Mouse (Mus musculus): ENCODE data around the gene Tmem123. TPM values are rescaled to one million over a fixed set of nuclear protein-coding genes. Genes with fewer than 3 reads are reported as not detected.

Gene Tmem123
- polyA plus RNA-seq (2014; fragmentation: Nextera tagmentation; extraction: Ambion mirVana), result 120 and 122 TPM in 2 replicates

DNA sequence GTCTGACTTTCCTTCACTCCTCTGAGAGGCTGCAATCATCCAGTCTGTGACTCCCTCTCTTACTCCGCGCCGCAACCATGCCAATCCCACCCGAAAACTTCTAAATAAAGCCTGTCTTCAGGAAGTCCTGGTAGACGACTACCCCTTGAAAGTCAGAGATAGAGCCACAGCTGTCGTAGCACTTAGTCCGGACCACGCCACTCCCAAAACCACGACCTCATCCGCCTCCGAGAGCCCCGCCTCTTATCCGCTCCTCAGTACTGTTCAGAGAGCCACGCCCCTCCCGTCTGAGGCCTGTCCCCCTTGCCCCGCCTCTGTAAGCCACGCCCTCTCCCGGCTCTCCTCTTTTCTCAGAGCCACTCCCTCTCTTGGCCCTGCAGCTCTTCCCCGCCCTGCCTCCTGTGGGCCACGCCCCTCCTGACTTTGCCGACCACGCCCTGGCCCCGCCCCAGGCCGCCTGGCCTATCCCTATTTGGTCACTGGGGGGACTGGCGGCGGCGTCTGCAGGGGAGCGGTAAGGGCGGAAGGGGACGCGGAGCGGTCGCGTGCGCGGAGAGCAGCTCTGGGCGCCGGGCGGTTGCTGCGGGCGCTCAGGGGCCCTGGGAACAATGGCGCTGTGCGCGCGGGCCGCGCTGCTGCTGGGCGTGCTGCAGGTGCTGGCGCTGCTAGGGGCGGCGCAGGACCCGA, at the start of gene Tmem123:
TSS of gene Tmem123 (plus strand) at position 428 of the 687 bp plus-strand sequence.
- peaks cover 7% of the 10 kb centered on the region; the same call in 1 of the 2 replicates for H3K4me1 ChIP-seq (replicated peaks; ENCODE audit: control insufficient read depth, insufficient read depth, low read length)
- peak within 1 kb of the TSS; percentile 75 for H3K4me3 ChIP-seq (ENCODE audit: low read depth, low read length)
- peak within 1 kb of the TSS; percentile 76 for H3K4me2 ChIP-seq (ENCODE audit: low read depth, low read length, severe bottlenecking)
- peaks cover 8% of the 10 kb centered on the region; the same call in 1 of the 2 replicates for H3K27me3 ChIP-seq (ENCODE audit: control insufficient read depth, insufficient read depth, low read length)
- peak within 1 kb of the TSS; percentile 41; the same call in 1 of the 2 replicates for H3K27ac ChIP-seq (ENCODE audit: low read depth, low read length)
- no peaks in the 10 kb centered on the region for H3K9me3 ChIP-seq (ENCODE audit: control insufficient read depth, low read length)
- WGBS, result 0% methylated on average over 49 of the region's 52 CpGs
- H3K9ac ChIP-seq (ENCODE audit: low read length), result peak within 1 kb of the TSS; percentile 86
- ATAC-seq (replicated peaks; ENCODE audit: low FRiP score), result peak; percentile 98
- peak; percentile 99 for DNase-seq (ENCODE audit: low spot score)
- H3K36me3 ChIP-seq (ENCODE audit: control insufficient read depth, insufficient read depth, low read length), result no peaks in the 10 kb centered on the region

- WGBS, result 44% methylated on average over 4 of the region's 4 CpGs
- ATAC-seq (replicated peaks; ENCODE audit: low FRiP score) (peak; percentile 71), DNase-seq (ENCODE audit: low spot score) (no peak)
- H3K9me3 ChIP-seq (ENCODE audit: control insufficient read depth, low read length), result no peaks in the 10 kb centered on the region
- H3K4me3 ChIP-seq (ENCODE audit: low read depth, low read length), result no peak overlapping the region
- H3K27ac ChIP-seq (ENCODE audit: low read depth, low read length), result no peak overlapping the region
- no peaks in the 10 kb centered on the region for H3K27me3 ChIP-seq (ENCODE audit: control insufficient read depth, insufficient read depth, low read length)
- no peak overlapping the region for H3K4me2 ChIP-seq (ENCODE audit: low read depth, low read length, severe bottlenecking)
- no peaks in the 10 kb centered on the region for H3K36me3 ChIP-seq (ENCODE audit: control insufficient read depth, insufficient read depth, low read length)
- no peaks in the 10 kb centered on the region for H3K4me1 ChIP-seq (replicated peaks; ENCODE audit: control insufficient read depth, insufficient read depth, low read length)
- H3K9ac ChIP-seq (ENCODE audit: low read length), result no peak overlapping the region
Observed at GRCm38 (mm10) chr9:7714062-7714907, 49.6 kb upstream of the Tmem123 start.

DNA sequence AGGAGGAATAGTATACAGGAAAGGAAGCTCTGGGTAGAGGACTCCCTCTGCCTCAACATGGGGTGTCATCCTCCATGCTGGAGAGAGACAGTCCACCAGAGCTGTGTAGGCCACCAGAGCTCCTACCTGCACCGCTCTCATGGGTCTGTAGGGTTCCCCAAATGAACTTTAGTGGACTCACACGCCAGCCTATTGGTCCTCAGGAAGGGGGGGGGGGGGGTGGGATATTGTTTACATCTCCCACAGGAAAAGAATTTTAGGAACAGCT, 49.0 kb upstream of the Tmem123 start:
- Histone ChIP-seq H3K9me3 (ENCODE audit: control insufficient read depth, low read length) (no peaks in the 10 kb centered on the region), H3K36me3 (ENCODE audit: control insufficient read depth, insufficient read depth, low read length) (no peaks in the 10 kb centered on the region), H3K4me1 (replicated peaks; ENCODE audit: control insufficient read depth, insufficient read depth, low read length) (no peaks in the 10 kb centered on the region), H3K4me3 (ENCODE audit: low read depth, low read length) (no peak overlapping the region), H3K9ac (ENCODE audit: low read length) (no peak overlapping the region), H3K27ac (ENCODE audit: low read depth, low read length) (no peak overlapping the region), H3K4me2 (ENCODE audit: low read depth, low read length, severe bottlenecking) (no peak overlapping the region), H3K27me3 (ENCODE audit: control insufficient read depth, insufficient read depth, low read length) (no peaks in the 10 kb centered on the region)
- no peak for DNase-seq (ENCODE audit: low spot score)
- WGBS, result 89% methylated on average over 2 of the region's 2 CpGs
- ATAC-seq (replicated peaks; ENCODE audit: low FRiP score), result 0 out of 2 replicates have a peak, but pooled peaks have one; percentile 26

DNA sequence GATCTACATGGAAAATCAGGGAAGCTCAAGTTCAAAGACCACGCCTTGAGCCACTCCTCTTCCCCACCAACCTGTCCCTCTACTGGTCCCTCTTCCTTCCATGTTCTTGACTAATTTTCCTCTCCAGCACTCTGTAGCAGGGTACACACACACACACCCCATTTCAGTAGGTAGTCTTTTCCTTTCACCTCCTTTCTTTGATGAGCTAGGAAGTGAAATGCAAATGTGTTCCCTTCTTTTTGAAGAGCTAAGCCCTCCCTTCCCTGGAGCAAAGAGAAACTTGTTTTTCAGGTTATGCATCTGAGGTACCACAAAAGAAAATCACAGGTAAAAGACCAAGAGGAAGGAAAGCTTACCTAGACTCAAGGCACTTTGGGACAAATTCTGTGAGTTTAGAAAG, 42.3 kb upstream of the Tmem123 start:
- Histone ChIP-seq H3K27me3 (ENCODE audit: control insufficient read depth, insufficient read depth, low read length) (no peaks in the 10 kb centered on the region), H3K27ac (ENCODE audit: low read depth, low read length) (no peak overlapping the region), H3K4me2 (ENCODE audit: low read depth, low read length, severe bottlenecking) (no peak overlapping the region), H3K4me3 (ENCODE audit: low read depth, low read length) (no peak overlapping the region), H3K9me3 (ENCODE audit: control insufficient read depth, low read length) (no peaks in the 10 kb centered on the region), H3K36me3 (ENCODE audit: control insufficient read depth, insufficient read depth, low read length) (no peaks in the 10 kb centered on the region), H3K9ac (ENCODE audit: low read length) (no peak overlapping the region), H3K4me1 (replicated peaks; ENCODE audit: control insufficient read depth, insufficient read depth, low read length) (no peaks in the 10 kb centered on the region)
- 85% methylated on average over 1 of the region's 1 CpGs for WGBS
- ATAC-seq (replicated peaks; ENCODE audit: low FRiP score), result no peak
- DNase-seq (ENCODE audit: low spot score), result no peak

GRCm38 (mm10) chr9:7728997-7729396, 34.8 kb upstream of the Tmem123 start:
- no peak for DNase-seq (ENCODE audit: low spot score)
- Histone ChIP-seq H3K4me1 (replicated peaks; ENCODE audit: control insufficient read depth, insufficient read depth, low read length) (no peaks in the 10 kb centered on the region), H3K27me3 (ENCODE audit: control insufficient read depth, insufficient read depth, low read length) (no peaks in the 10 kb centered on the region), H3K4me2 (ENCODE audit: low read depth, low read length, severe bottlenecking) (no peak overlapping the region), H3K36me3 (ENCODE audit: control insufficient read depth, insufficient read depth, low read length) (no peaks in the 10 kb centered on the region), H3K27ac (ENCODE audit: low read depth, low read length) (no peak overlapping the region), H3K4me3 (ENCODE audit: low read depth, low read length) (no peak overlapping the region), H3K9ac (ENCODE audit: low read length) (no peak overlapping the region), H3K9me3 (ENCODE audit: control insufficient read depth, low read length) (no peaks in the 10 kb centered on the region)
- no peak for ATAC-seq (replicated peaks; ENCODE audit: low FRiP score)
- WGBS, result 86% methylated on average over 4 of the region's 4 CpGs

GRCm38 (mm10) chr9:7742696-7743095, 21.1 kb upstream of the Tmem123 start:
- ATAC-seq (replicated peaks; ENCODE audit: low FRiP score) (no peak), DNase-seq (ENCODE audit: low spot score) (no peak)
- Histone ChIP-seq H3K4me1 (replicated peaks; ENCODE audit: control insufficient read depth, insufficient read depth, low read length) (no peaks in the 10 kb centered on the region), H3K9ac (ENCODE audit: low read length) (no peak overlapping the region), H3K4me2 (ENCODE audit: low read depth, low read length, severe bottlenecking) (no peak overlapping the region), H3K36me3 (ENCODE audit: control insufficient read depth, insufficient read depth, low read length) (no peaks in the 10 kb centered on the region), H3K27me3 (ENCODE audit: control insufficient read depth, insufficient read depth, low read length) (no peaks in the 10 kb centered on the region), H3K4me3 (ENCODE audit: low read depth, low read length) (no peak overlapping the region), H3K27ac (ENCODE audit: low read depth, low read length) (no peak overlapping the region), H3K9me3 (ENCODE audit: control insufficient read depth, low read length) (no peaks in the 10 kb centered on the region)
- 89% methylated on average over 1 of the region's 1 CpGs for WGBS

DNA sequence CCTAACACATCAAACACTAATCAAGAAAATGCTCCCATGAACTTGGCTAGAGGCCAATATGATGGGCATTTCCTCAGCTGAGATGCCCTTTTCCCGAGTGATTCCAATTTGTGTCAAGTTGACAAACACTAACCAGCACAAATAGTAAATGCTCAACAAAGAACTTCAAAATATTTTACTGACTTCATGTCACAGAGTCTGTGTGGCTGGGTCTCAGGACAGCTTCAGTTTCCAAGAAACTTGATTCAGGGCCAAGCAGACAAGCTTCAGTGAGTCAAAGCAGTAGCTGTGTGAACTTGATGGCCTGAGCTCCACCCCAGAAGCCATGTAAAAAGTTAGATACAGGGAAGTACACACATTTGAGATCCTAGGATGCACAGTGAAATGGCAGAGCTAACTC, 19.7 kb upstream of the Tmem123 start:
- 70% methylated on average over 1 of the region's 1 CpGs for WGBS
- ATAC-seq (replicated peaks; ENCODE audit: low FRiP score), result no peak
- no peak overlapping the region for H3K4me2 ChIP-seq (ENCODE audit: low read depth, low read length, severe bottlenecking)
- H3K4me1 ChIP-seq (replicated peaks; ENCODE audit: control insufficient read depth, insufficient read depth, low read length), result no peaks in the 10 kb centered on the region
- no peaks in the 10 kb centered on the region for H3K27me3 ChIP-seq (ENCODE audit: control insufficient read depth, insufficient read depth, low read length)
- H3K9me3 ChIP-seq (ENCODE audit: control insufficient read depth, low read length), result no peaks in the 10 kb centered on the region
- no peak for DNase-seq (ENCODE audit: low spot score)
- no peak overlapping the region for H3K4me3 ChIP-seq (ENCODE audit: low read depth, low read length)
- H3K36me3 ChIP-seq (ENCODE audit: control insufficient read depth, insufficient read depth, low read length), result no peaks in the 10 kb centered on the region
- no peak overlapping the region for H3K27ac ChIP-seq (ENCODE audit: low read depth, low read length)
- H3K9ac ChIP-seq (ENCODE audit: low read length), result no peak overlapping the region

DNA sequence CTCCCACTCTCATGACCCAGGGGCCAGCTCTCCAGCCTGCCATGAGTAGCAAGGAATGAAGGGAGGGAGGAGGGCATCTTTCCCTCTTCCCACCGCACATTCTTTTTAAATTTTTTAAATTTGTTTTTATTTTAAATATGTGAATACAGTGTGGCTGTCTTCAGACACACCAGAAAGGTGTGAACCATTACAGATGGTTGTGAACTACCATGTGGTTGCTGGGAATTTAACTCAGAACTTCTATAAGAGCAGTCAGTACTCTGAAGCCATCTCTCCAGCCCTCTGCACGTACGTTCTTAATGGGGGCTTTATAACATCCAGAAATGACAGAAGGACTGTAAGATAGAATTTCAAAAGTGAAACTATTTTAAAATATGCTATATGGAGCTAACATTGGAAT, 15.0 kb upstream of the Tmem123 start:
- Histone ChIP-seq H3K4me3 (ENCODE audit: low read depth, low read length) (no peak overlapping the region), H3K27ac (ENCODE audit: low read depth, low read length) (no peak overlapping the region), H3K36me3 (ENCODE audit: control insufficient read depth, insufficient read depth, low read length) (no peaks in the 10 kb centered on the region), H3K27me3 (ENCODE audit: control insufficient read depth, insufficient read depth, low read length) (no peaks in the 10 kb centered on the region), H3K4me1 (replicated peaks; ENCODE audit: control insufficient read depth, insufficient read depth, low read length) (no peaks in the 10 kb centered on the region), H3K9me3 (ENCODE audit: control insufficient read depth, low read length) (no peaks in the 10 kb centered on the region), H3K9ac (ENCODE audit: low read length) (no peak overlapping the region), H3K4me2 (ENCODE audit: low read depth, low read length, severe bottlenecking) (no peak overlapping the region)
- WGBS, result 79% methylated on average over 3 of the region's 3 CpGs
- DNase-seq (ENCODE audit: low spot score), result no peak
- no peak for ATAC-seq (replicated peaks; ENCODE audit: low FRiP score)
